Mouse (Mus musculus) kidney, adult 2 months (tissue): Measurements from ENCODE around the gene Irs1.

Source experiments
- CTCF ChIP-seq: fragments of 200-500 bp; conservative IDR thresholded peaks from 2 replicates; pipeline ENCODE4 v1.5.1; 2011; ENCODE audit warnings: low read depth, mild to moderate bottlenecking, control low read depth, low read length, moderate library complexity, mixed read lengths; ENCODE audit not compliant: insufficient read depth, insufficient read length
- POLR2A ChIP-seq: fragments of 200-500 bp; IDR thresholded peaks from one replicate; pipeline ENCODE4 v1.6.1; 2011; ENCODE audit warnings: low read depth, low read length, control low read depth

DNA sequence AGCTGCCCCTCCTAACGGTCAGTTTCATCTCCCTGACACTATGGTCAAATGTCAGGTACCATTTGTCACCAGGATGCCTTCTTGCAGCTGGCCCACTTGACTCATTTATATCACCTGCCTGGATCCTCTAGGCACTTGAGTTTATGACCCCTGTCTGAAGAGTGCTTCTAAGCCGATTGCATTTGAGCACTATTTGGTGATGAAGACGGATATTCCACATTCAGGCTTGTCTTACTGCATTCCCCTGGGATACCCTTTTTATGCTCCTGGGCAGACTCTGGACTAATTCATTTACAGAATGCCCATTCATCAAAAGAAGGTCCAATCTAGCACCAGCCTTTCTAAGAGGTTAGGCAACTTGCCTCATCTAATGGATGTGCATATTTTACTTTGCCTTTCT, 13.3 kb upstream of the Irs1 start:
- no peak for TF ChIP-seq CTCF
- TF ChIP-seq POLR2A: no peak
